Mouse (Mus musculus): ENCODE measurements around the gene Lat2. TPM values are rescaled to one million over a fixed set of nuclear protein-coding genes. Genes with fewer than 3 reads are reported as not detected.

Lat2 gene
- polyA plus RNA-seq, 1 experiment from 2014 or later, result 3.1 TPM

- Histone ChIP-seq H3K36me3 (ENCODE audit: control insufficient read depth, insufficient read depth, low read length) (no peaks in the 10 kb centered on the region), H3K4me2 (replicated peaks; ENCODE audit: low read depth, low read length) (peak overlapping the region; percentile 20), H3K4me3 (ENCODE audit: low read depth, low read length) (no peak overlapping the region), H3K4me1 (replicated peaks; ENCODE audit: control insufficient read depth, insufficient read depth, low read length) (peaks cover 14% of the 10 kb centered on the region), H3K9ac (ENCODE audit: low read depth, low read length) (no peak overlapping the region), H3K27me3 (ENCODE audit: control insufficient read depth, insufficient read depth, low read length) (no peaks in the 10 kb centered on the region), H3K27ac (ENCODE audit: low read depth, low read length) (peak overlapping the region; percentile 37; the same call in 1 of the 2 replicates), H3K9me3 (ENCODE audit: control insufficient read depth, low read length) (no peaks in the 10 kb centered on the region)
- DNase-seq (ENCODE audit: low spot score) (peak; percentile 89), ATAC-seq (ENCODE audit: low FRiP score) (peak; percentile 50)
- 13% methylated on average over 20 of the region's 20 CpGs for WGBS
These were observed 59.2 kb downstream of the Lat2 start for GRCm38 (mm10) chr5:134555463-134556164.

- Histone ChIP-seq H3K9me3 (ENCODE audit: control insufficient read depth, low read length) (no peaks in the 10 kb centered on the region), H3K4me3 (ENCODE audit: low read depth, low read length) (no peak overlapping the region), H3K4me1 (replicated peaks; ENCODE audit: control insufficient read depth, insufficient read depth, low read length) (peaks cover 14% of the 10 kb centered on the region), H3K36me3 (ENCODE audit: control insufficient read depth, insufficient read depth, low read length) (no peaks in the 10 kb centered on the region), H3K27ac (ENCODE audit: low read depth, low read length) (no peak overlapping the region), H3K9ac (ENCODE audit: low read depth, low read length) (no peak overlapping the region), H3K4me2 (replicated peaks; ENCODE audit: low read depth, low read length) (no peak overlapping the region), H3K27me3 (ENCODE audit: control insufficient read depth, insufficient read depth, low read length) (no peaks in the 10 kb centered on the region)
- no peak for ATAC-seq (ENCODE audit: low FRiP score)
- DNase-seq (ENCODE audit: low spot score), result no peak
- WGBS, result 85% methylated on average over 5 of the region's 5 CpGs
These were observed 60.8 kb downstream of the Lat2 start for GRCm38 (mm10) chr5:134553951-134554546.

GRCm38 (mm10) chr5:134552110-134552972 lies 62.5 kb downstream of the Lat2 start, which contains the start of gene Clip2:
Clip2 (minus strand) TSS chr5:134552434.
- DNase-seq (ENCODE audit: low spot score), result peak; percentile 91
- 1% methylated on average over 60 of the region's 61 CpGs for WGBS
- Histone ChIP-seq H3K9ac (ENCODE audit: low read depth, low read length) (peak within 1 kb of the TSS; percentile 97), H3K36me3 (ENCODE audit: control insufficient read depth, insufficient read depth, low read length) (no peaks in the 10 kb centered on the region), H3K4me2 (replicated peaks; ENCODE audit: low read depth, low read length) (peak within 1 kb of the TSS; percentile 92), H3K4me1 (replicated peaks; ENCODE audit: control insufficient read depth, insufficient read depth, low read length) (peaks cover 14% of the 10 kb centered on the region), H3K4me3 (ENCODE audit: low read depth, low read length) (peak within 1 kb of the TSS; percentile 96), H3K27ac (ENCODE audit: low read depth, low read length) (peak within 1 kb of the TSS; percentile 98), H3K27me3 (ENCODE audit: control insufficient read depth, insufficient read depth, low read length) (no peaks in the 10 kb centered on the region), H3K9me3 (ENCODE audit: control insufficient read depth, low read length) (no peaks in the 10 kb centered on the region)
- ATAC-seq (ENCODE audit: low FRiP score), result peak; percentile 88

- no peaks in the 10 kb centered on the region for H3K36me3 ChIP-seq (ENCODE audit: control insufficient read depth, insufficient read depth, low read length)
- WGBS, result 2% methylated on average over 50 of the region's 52 CpGs
- peak overlapping the region; percentile 96 for H3K4me3 ChIP-seq (ENCODE audit: low read depth, low read length)
- no peaks in the 10 kb centered on the region for H3K9me3 ChIP-seq (ENCODE audit: control insufficient read depth, low read length)
- H3K27me3 ChIP-seq (ENCODE audit: control insufficient read depth, insufficient read depth, low read length), result no peaks in the 10 kb centered on the region
- peak; percentile 26 for ATAC-seq (ENCODE audit: low FRiP score)
- H3K9ac ChIP-seq (ENCODE audit: low read depth, low read length), result peak overlapping the region; percentile 97
- H3K4me1 ChIP-seq (replicated peaks; ENCODE audit: control insufficient read depth, insufficient read depth, low read length), result peaks cover 16% of the 10 kb centered on the region
- H3K4me2 ChIP-seq (replicated peaks; ENCODE audit: low read depth, low read length), result peak overlapping the region; percentile 92
- peak; percentile 69 for DNase-seq (ENCODE audit: low spot score)
- peak overlapping the region; percentile 98 for H3K27ac ChIP-seq (ENCODE audit: low read depth, low read length)
These were observed 63.4 kb downstream of the Lat2 start for GRCm38 (mm10) chr5:134551233-134552109.

GRCm38 (mm10) chr5:134550836-134551232 lies 64.0 kb downstream of the Lat2 start:
- Histone ChIP-seq H3K4me2 (replicated peaks; ENCODE audit: low read depth, low read length) (peak overlapping the region; percentile 92), H3K36me3 (ENCODE audit: control insufficient read depth, insufficient read depth, low read length) (no peaks in the 10 kb centered on the region), H3K9ac (ENCODE audit: low read depth, low read length) (peak overlapping the region; percentile 97), H3K4me3 (ENCODE audit: low read depth, low read length) (peak overlapping the region; percentile 96), H3K27me3 (ENCODE audit: control insufficient read depth, insufficient read depth, low read length) (no peaks in the 10 kb centered on the region), H3K9me3 (ENCODE audit: control insufficient read depth, low read length) (no peaks in the 10 kb centered on the region), H3K27ac (ENCODE audit: low read depth, low read length) (peak overlapping the region; percentile 98; the same call in 1 of the 2 replicates), H3K4me1 (replicated peaks; ENCODE audit: control insufficient read depth, insufficient read depth, low read length) (peaks cover 14% of the 10 kb centered on the region)
- WGBS, result 13% methylated on average over 6 of the region's 6 CpGs
- ATAC-seq (ENCODE audit: low FRiP score), result no peak
- peak; percentile 25 for DNase-seq (ENCODE audit: low spot score)

Other genes starting within 250 kb of the Lat2 start
- gene Gtf2ird1, start 158.3 kb downstream of the Lat2 start, polyA plus RNA-seq (2014; fragmentation: Nextera tagmentation; extraction: Ambion mirVana), result 65.3 and 69.3 TPM in 2 replicates
- gene Clip2, start 62.6 kb downstream of the Lat2 start, polyA plus RNA-seq (2014; fragmentation: Nextera tagmentation; extraction: Ambion mirVana), result 7.4 and 8.0 TPM in 2 replicates
- not detected in 2 replicates for gene Syna, start 54.9 kb downstream of the Lat2 start, polyA plus RNA-seq (2014; fragmentation: Nextera tagmentation; extraction: Ambion mirVana)
- 291 and 298 TPM in 2 replicates for gene Rfc2, start 33.7 kb downstream of the Lat2 start, polyA plus RNA-seq (2014; fragmentation: Nextera tagmentation; extraction: Ambion mirVana)
- gene Eif4h, start 24.5 kb upstream of the Lat2 start, polyA plus RNA-seq (2014; fragmentation: Nextera tagmentation; extraction: Ambion mirVana), result 434 and 445 TPM in 2 replicates
- gene Limk1, start 73.6 kb upstream of the Lat2 start, polyA plus RNA-seq (2014; fragmentation: Nextera tagmentation; extraction: Ambion mirVana), result 12.4 and 14.7 TPM in 2 replicates
- gene Eln, start 132.3 kb upstream of the Lat2 start, polyA plus RNA-seq (2014; fragmentation: Nextera tagmentation; extraction: Ambion mirVana), result 1.7 and 1.8 TPM in 2 replicates

Data from hindbrain, embryonic 11.5 days (tissue).